Mouse (Mus musculus): ENCODE measurements around the gene Phactr2. TPM values are rescaled to one million over a fixed set of nuclear protein-coding genes. Genes with fewer than 3 reads are reported as not detected.
"Not testable (repeated sequence)": the region's sequence is repeated elsewhere in the genome, so short reads cannot be mapped to it uniquely, and the experiment has no call there.

Gene Phactr2
- polyA plus RNA-seq (2012; rRNA removed): 3.5 and 4.1 TPM in 2 replicates

DNA sequence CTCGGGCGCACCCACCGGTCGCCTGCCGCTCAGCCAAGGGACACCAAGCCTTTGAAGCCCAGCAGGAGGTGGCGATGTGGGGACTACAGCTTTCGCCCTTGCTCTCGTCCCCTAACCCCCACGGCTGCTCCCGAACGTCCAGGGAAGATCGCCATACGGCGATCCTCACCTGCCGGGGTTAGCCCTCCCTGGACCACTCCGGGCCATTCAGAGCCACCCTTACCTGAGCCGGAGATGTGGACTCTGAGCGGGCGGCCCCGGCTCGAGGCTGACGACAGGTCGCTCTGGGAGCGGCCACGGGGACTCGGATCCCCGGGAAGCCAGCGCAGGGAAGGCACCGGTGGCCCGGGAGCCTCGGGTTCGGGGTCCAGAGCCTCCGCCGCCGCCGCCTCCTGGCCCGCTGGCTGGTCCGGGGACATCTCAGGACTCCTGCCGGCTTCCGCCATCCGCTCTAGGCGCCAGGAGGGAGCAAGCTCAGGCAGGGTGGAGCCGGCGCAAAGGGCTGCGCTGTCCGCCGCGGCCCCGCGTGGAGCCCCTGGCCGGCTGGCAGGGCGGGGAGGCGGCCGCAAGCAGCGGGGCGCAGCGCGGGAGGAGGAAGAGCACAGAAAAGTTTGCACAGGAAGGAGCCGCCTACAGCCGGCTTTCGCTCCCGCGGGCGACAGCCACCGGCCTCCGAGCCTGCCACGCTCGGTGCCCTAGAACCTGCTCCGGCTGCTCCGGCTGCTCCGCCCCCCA is at the start of gene Phactr2:
Gene Phactr2 (minus strand): TSS at position 580 of the 735 bp plus-strand sequence.
- no peaks in the 10 kb centered on the region for H3K4me1 ChIP-seq (ENCODE audit: control insufficient read depth, insufficient read depth, insufficient read length)
- H3K27ac ChIP-seq (ENCODE audit: insufficient read depth, low read length): no peak within 1 kb of the TSS
- peak in 1 of 2 experiments; percentile 50 for DNase-seq (ENCODE audit: low read depth in 1 of 2, low spot score in 2 of 2)
- no peak for TF ChIP-seq POLR2A (IDR thresholded peaks at IDR 0.05; ENCODE audit: low read depth, low read length)
- TF ChIP-seq CTCF (IDR thresholded peaks at IDR 0.05; ENCODE audit: extremely low read depth, insufficient read depth, insufficient read length, insufficient replicate concordance): no peak
- H3K36me3 ChIP-seq (ENCODE audit: control insufficient read depth, insufficient read depth, low read length): no peaks in the 10 kb centered on the region
- H3K4me3 ChIP-seq (ENCODE audit: extremely low read depth, insufficient read depth, insufficient read length): peak within 1 kb of the TSS; percentile 69
- H3K27me3 ChIP-seq (ENCODE audit: control insufficient read depth, insufficient read depth, low read length): peaks cover 5% of the 10 kb centered on the region; the same call in 1 of the 2 replicates
- WGBS: 1% methylated on average over 70 of the region's 71 CpGs

DNA sequence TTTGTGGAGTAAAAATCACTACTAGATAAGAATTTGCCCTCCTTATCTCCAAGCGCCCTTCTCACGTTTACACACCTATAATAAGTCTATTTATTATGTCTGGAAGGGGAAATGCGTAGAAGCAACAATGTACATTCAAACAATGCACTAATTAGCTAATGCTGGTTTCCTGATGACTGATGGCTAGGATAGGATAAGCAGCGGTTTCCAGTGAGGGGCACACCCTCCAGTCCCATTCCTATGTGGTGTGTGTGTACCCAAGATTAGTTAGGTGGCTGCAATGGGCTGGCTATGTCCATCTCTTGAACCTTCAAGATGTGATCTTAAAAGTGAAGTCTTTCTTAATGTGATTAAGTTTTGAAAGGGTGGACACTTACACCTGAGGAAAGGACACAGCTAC is 47.6 kb upstream of the Phactr2 start:
- Histone ChIP-seq H3K4me1 (ENCODE audit: control insufficient read depth, insufficient read depth, insufficient read length) (no peaks in the 10 kb centered on the region), H3K4me3 (ENCODE audit: extremely low read depth, insufficient read depth, insufficient read length) (no peak overlapping the region), H3K36me3 (ENCODE audit: control insufficient read depth, insufficient read depth, low read length) (peaks cover 3% of the 10 kb centered on the region; the same call in 1 of the 2 replicates), H3K27ac (ENCODE audit: insufficient read depth, low read length) (no peak overlapping the region), H3K27me3 (ENCODE audit: control insufficient read depth, insufficient read depth, low read length) (no peaks in the 10 kb centered on the region)
- 83% methylated on average over 4 of the region's 4 CpGs for WGBS
- TF ChIP-seq CTCF (IDR thresholded peaks at IDR 0.05; ENCODE audit: extremely low read depth, insufficient read depth, insufficient read length, insufficient replicate concordance) (no peak), POLR2A (IDR thresholded peaks at IDR 0.05; ENCODE audit: low read depth, low read length) (no peak)
- no peak for DNase-seq (ENCODE audit: low read depth in 1 of 2, low spot score in 2 of 2)

DNA sequence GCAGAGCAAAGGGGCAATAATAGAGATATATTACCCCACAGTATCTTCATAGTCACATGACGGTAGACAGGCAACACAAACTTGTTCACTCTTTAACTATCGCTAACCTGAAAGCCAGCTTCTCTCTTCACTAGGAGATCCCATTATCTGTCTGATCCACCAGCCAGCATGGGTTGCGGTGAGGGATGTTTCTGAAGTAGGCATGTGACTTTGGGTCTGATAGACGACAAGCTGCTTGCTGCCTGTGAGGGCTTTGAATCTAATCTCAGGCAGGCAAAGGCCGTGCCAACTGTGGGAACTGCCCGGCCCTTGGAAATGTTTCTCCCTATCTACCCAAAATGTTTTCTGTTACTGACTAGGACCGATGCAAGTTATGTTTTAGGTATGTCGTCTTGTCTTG is 28.2 kb upstream of the Phactr2 start:
- Histone ChIP-seq H3K27ac (ENCODE audit: insufficient read depth, low read length) (no peak overlapping the region), H3K36me3 (ENCODE audit: control insufficient read depth, insufficient read depth, low read length) (peaks cover 2% of the 10 kb centered on the region; the same call in 1 of the 2 replicates), H3K4me1 (ENCODE audit: control insufficient read depth, insufficient read depth, insufficient read length) (peaks cover 6% of the 10 kb centered on the region; the same call in 1 of the 2 replicates), H3K27me3 (ENCODE audit: control insufficient read depth, insufficient read depth, low read length) (no peaks in the 10 kb centered on the region), H3K4me3 (ENCODE audit: extremely low read depth, insufficient read depth, insufficient read length) (no peak overlapping the region)
- 82% methylated on average over 8 of the region's 8 CpGs for WGBS
- DNase-seq (ENCODE audit: low read depth in 1 of 2, low spot score in 2 of 2): no peak
- TF ChIP-seq CTCF (IDR thresholded peaks at IDR 0.05; ENCODE audit: extremely low read depth, insufficient read depth, insufficient read length, insufficient replicate concordance) (no peak), POLR2A (IDR thresholded peaks at IDR 0.05; ENCODE audit: low read depth, low read length) (no peak)

DNA sequence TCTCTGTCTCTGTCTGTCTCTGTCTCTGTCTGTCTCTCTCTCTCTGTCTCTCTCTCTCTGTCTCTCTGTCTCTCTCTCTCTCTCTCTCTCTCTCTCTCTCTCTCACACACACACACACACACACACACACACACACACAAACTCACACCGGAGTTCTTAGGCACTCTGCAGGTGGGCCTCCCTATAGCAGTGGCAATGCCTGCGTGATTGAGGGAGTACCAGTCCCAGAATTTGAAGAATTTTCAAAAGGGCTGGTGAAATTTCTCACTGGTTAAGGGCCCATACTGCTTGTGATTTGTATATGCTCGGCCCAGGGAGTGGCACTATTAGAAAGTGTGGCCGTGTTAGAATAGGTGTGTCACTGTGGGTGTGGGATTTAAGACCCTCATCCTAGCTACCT is 27.3 kb upstream of the Phactr2 start:
- not testable (repeated sequence) for DNase-seq (ENCODE audit: low read depth in 1 of 2, low spot score in 2 of 2); H3K27me3 ChIP-seq (ENCODE audit: control insufficient read depth, insufficient read depth, low read length); H3K4me1 ChIP-seq (ENCODE audit: control insufficient read depth, insufficient read depth, insufficient read length); H3K27ac ChIP-seq (ENCODE audit: insufficient read depth, low read length); H3K36me3 ChIP-seq (ENCODE audit: control insufficient read depth, insufficient read depth, low read length)
- WGBS: 54% methylated on average over 4 of the region's 4 CpGs
- peak overlapping the region; percentile 83; the same call in 1 of the 2 replicates for H3K4me3 ChIP-seq (ENCODE audit: extremely low read depth, insufficient read depth, insufficient read length)

DNA sequence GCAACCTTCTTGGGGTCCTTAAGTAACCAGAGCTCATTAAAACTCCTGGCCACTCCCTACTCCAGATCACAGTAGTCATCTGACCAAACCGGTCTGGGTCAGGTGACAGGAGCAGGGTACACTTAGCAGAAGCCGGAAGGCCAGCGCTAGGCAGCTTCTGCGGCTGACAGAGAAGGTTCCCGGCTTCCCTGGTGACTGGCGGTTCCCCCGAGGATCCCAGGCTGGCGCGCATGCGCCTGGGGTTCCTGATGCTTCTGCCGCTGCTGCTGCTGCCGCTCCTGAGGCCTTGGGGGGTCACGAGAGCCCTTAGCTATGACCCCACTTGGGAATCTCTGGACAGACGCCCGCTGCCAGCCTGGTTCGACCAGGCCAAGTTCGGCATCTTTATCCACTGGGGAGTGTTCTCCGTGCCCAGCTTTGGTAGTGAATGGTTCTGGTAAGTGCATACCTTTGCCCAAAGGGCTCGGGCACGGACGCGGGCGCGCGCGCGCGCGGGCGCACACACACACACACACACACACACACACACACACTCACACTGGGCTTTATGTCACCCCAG is 26.8 kb upstream of the Phactr2 start:
- H3K36me3 ChIP-seq (ENCODE audit: control insufficient read depth, insufficient read depth, low read length): peaks cover 2% of the 10 kb centered on the region; the same call in 1 of the 2 replicates
- H3K27ac ChIP-seq (ENCODE audit: insufficient read depth, low read length): peak overlapping the region; percentile 58
- peak overlapping the region; percentile 83 for H3K4me3 ChIP-seq (ENCODE audit: extremely low read depth, insufficient read depth, insufficient read length)
- under 1% methylated on average over 26 of the region's 30 CpGs for WGBS
- H3K4me1 ChIP-seq (ENCODE audit: control insufficient read depth, insufficient read depth, insufficient read length): peaks cover 6% of the 10 kb centered on the region; the same call in 1 of the 2 replicates
- peak; percentile 67 to 78 for DNase-seq (ENCODE audit: low read depth in 1 of 2, low spot score in 2 of 2)
- no peaks in the 10 kb centered on the region for H3K27me3 ChIP-seq (ENCODE audit: control insufficient read depth, insufficient read depth, low read length)
- peak; percentile 29 for TF ChIP-seq POLR2A (IDR thresholded peaks at IDR 0.05; ENCODE audit: low read depth, low read length)
- TF ChIP-seq CTCF (IDR thresholded peaks at IDR 0.05; ENCODE audit: extremely low read depth, insufficient read depth, insufficient read length, insufficient replicate concordance): no peak

DNA sequence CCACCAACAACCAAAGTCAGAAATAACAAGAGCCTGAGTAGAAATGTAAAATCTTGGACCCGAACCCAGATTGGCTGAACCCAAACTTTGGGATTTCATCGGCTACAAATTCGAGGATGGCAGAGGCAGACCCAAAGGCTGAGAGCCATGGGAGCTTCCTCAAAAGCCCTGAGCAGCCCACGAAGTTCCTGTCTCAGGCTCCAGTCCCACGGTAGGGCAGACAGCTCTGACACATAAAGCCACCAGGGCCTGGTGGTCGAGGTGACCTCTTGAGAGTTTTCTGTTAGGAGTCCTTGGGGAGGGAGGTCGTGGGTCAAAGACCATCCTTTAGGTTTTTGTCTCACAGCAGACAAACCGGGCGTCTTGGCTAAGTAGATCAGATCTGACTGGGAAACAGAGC is 26.3 kb upstream of the Phactr2 start:
- peak overlapping the region; percentile 83 for H3K4me3 ChIP-seq (ENCODE audit: extremely low read depth, insufficient read depth, insufficient read length)
- peaks cover 2% of the 10 kb centered on the region; the same call in 1 of the 2 replicates for H3K36me3 ChIP-seq (ENCODE audit: control insufficient read depth, insufficient read depth, low read length)
- 19% methylated on average over 9 of the region's 9 CpGs for WGBS
- H3K27me3 ChIP-seq (ENCODE audit: control insufficient read depth, insufficient read depth, low read length): no peaks in the 10 kb centered on the region
- DNase-seq (ENCODE audit: low read depth in 1 of 2, low spot score in 2 of 2): peak in 1 of 2 experiments; percentile 14
- peak overlapping the region; percentile 49 for H3K27ac ChIP-seq (ENCODE audit: insufficient read depth, low read length)
- peaks cover 6% of the 10 kb centered on the region; the same call in 1 of the 2 replicates for H3K4me1 ChIP-seq (ENCODE audit: control insufficient read depth, insufficient read depth, insufficient read length)
- TF ChIP-seq CTCF (IDR thresholded peaks at IDR 0.05; ENCODE audit: extremely low read depth, insufficient read depth, insufficient read length, insufficient replicate concordance) (no peak), POLR2A (IDR thresholded peaks at IDR 0.05; ENCODE audit: low read depth, low read length) (no peak)

DNA sequence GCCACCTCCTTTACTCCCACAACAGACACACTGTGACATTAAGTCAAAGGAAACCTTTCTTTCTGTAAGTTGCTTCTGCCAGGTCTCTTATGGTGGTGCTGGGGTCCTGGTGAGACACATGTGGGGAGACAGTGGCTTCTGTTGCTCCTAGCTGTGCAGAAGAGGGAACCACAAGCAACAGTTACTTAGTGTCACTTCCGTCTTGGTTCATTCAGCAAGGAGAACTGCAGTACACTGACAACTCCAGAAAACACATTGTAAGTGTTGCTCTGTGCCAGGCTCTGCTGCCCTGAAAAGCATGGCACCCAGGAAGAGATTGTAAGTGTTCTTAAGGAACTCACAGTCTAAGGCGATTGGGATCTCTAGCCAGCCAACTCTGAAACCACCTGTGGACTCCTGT is 25.1 kb upstream of the Phactr2 start, which contains the start of gene Fuca2:
Gene Fuca2 (plus strand): TSS at position 210 of the 400 bp plus-strand sequence.
- Histone ChIP-seq H3K27ac (ENCODE audit: insufficient read depth, low read length) (peak within 1 kb of the TSS; percentile 26), H3K4me3 (ENCODE audit: extremely low read depth, insufficient read depth, insufficient read length) (no peak within 1 kb of the TSS), H3K4me1 (ENCODE audit: control insufficient read depth, insufficient read depth, insufficient read length) (peaks cover 6% of the 10 kb centered on the region; the same call in 1 of the 2 replicates), H3K27me3 (ENCODE audit: control insufficient read depth, insufficient read depth, low read length) (no peaks in the 10 kb centered on the region), H3K36me3 (ENCODE audit: control insufficient read depth, insufficient read depth, low read length) (no peaks in the 10 kb centered on the region; the same call in 1 of the 2 replicates)
- DNase-seq (ENCODE audit: low read depth in 1 of 2, low spot score in 2 of 2): no peak
- WGBS: 20% methylated on average over 2 of the region's 2 CpGs
- TF ChIP-seq CTCF (IDR thresholded peaks at IDR 0.05; ENCODE audit: extremely low read depth, insufficient read depth, insufficient read length, insufficient replicate concordance) (no peak), POLR2A (IDR thresholded peaks at IDR 0.05; ENCODE audit: low read depth, low read length) (no peak)
